Mouse (Mus musculus) intestine, postnatal 0 days (tissue): ENCODE measurements around the gene Esrrg. TPM values are rescaled to one million over a fixed set of nuclear protein-coding genes. Genes with fewer than 3 reads are reported as not detected.

Experiments used
- ATAC-seq: fragments of 200-750 bp; cut with Nextera tagmentation; 2 replicates; pipeline ENCODE4 v1.8.0; 2017; ENCODE audit warnings: mild to moderate bottlenecking, moderate TSS enrichment, moderate library complexity
- H3K27ac ChIP-seq: fragments of 300-500 bp; sonication (generic); 2 replicates; pipeline ENCODE4 v1.5.1; 2014; ENCODE audit warnings: mild to moderate bottlenecking, low read depth, low read length, moderate library complexity
- H3K27me3 ChIP-seq: fragments of 300-500 bp; sonication (generic); replicated peaks from 2 replicates; pipeline ENCODE4 v1.6.1; 2014; ENCODE audit warnings: low read length, mixed read lengths; ENCODE audit not compliant: control insufficient read depth, insufficient read depth
- H3K36me3 ChIP-seq: fragments of 300-500 bp; sonication (generic); 2 replicates; pipeline ENCODE4 v1.6.1; 2014; ENCODE audit warnings: mild to moderate bottlenecking, moderate library complexity; ENCODE audit not compliant: control insufficient read depth, insufficient read depth
- H3K4me1 ChIP-seq: fragments of 300-500 bp; sonication (generic); replicated peaks from 2 replicates; pipeline ENCODE4 v1.6.1; 2014; ENCODE audit warnings: antibody characterized with exemption, low read length, mixed read lengths; ENCODE audit not compliant: control insufficient read depth, insufficient read depth
- H3K4me2 ChIP-seq: fragments of 300-500 bp; sonication (generic); replicated peaks from 2 replicates; pipeline ENCODE4 v1.6.1; 2014; ENCODE audit warnings: low read depth, mild to moderate bottlenecking, moderate library complexity
- H3K4me3 ChIP-seq: fragments of 300-500 bp; sonication (generic); 2 replicates; pipeline ENCODE4 v1.5.1; 2014; ENCODE audit warnings: low read depth, low read length
- H3K9ac ChIP-seq: fragments of 300-500 bp; sonication (generic); 2 replicates; pipeline ENCODE4 v1.6.1; 2014; ENCODE audit warnings: mild to moderate bottlenecking, low read depth, low read length
- H3K9me3 ChIP-seq: fragments of 300-500 bp; sonication (generic); 2 replicates; pipeline ENCODE4 v1.6.1; 2016; ENCODE audit warnings: mixed run types; ENCODE audit not compliant: control insufficient read depth
- CTCF ChIP-seq: sonication (generic); IDR thresholded peaks from 2 replicates; pipeline ENCODE4 v1.5.1; 2016; ENCODE audit warnings: low read depth, mild to moderate bottlenecking, control low read depth, antibody characterized with exemption, moderate library complexity
- WGBS: fragments of 180-500 bp; shearing (Covaris S2); extraction: QIAGEN DNeasy Blood & Tissue Kit; methylation state at CpG from one replicate; pipeline ENCODE4 v1.1.7; 2014; 5-methylcytosine and 5-hydroxymethylcytosine counted together
- polyA plus RNA-seq: library from polyadenylated mRNA; unstranded; fragments of >200 nt; fragmentation: Nextera tagmentation; extraction: Ambion mirVana; gene quantifications from 2 replicates; pipeline ENCODE4 v1.2.1, GENCODE M21; 2015

Esrrg gene
- polyA plus RNA-seq, 1 experiment from 2014 or later = 1.2 TPM

DNA sequence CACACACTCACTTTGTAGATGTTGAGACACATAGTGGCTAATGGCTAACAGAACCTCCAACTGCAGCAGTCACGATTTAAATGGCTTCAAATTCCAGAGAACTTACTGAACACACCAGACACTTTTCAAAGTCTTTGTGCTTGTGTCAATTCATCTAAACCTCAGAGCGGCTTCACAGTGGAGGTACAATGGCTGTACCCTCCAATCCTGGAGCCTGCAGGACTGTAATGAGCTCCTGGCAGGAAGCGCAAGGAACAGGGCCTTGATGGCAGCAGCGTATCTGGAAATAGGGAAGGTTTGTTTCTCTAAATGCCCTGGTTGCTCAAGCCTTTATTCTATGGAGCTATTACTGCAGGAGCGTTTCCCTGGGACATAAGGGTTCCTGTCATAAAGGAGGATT, 63.9 kb downstream of the Esrrg start:
- Histone ChIP-seq H3K9ac (no peak overlapping the region), H3K36me3 (no peaks in the 10 kb centered on the region), H3K4me2 (no peak overlapping the region), H3K27ac (no peak overlapping the region), H3K4me1 (peaks cover 9% of the 10 kb centered on the region; the same call in 1 of the 2 replicates), H3K4me3 (no peak overlapping the region), H3K27me3 (no peaks in the 10 kb centered on the region), H3K9me3 (no peaks in the 10 kb centered on the region)
- no peak for ATAC-seq
- 75% methylated on average over 5 of the region's 5 CpGs for WGBS
- no peak for TF ChIP-seq CTCF

DNA sequence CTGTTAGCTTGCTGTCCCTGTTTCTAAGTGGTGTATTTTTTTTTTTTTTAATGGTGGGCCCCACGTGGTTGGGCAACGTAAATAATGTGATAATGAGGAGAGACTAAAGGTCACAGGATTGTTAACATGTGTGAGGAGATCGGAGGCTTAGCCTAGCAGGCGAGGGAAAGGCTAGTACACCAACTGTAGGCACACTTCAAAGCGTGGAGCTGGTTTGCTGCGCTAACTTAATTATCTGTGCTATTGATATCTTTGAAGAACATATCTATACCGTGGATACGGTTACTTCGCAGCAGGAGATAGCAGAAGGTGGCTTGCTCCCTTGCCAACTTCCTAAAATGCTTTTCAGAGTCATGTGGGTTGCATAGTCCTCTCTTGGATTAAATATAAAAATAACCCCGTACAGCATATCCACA, 66.2 kb downstream of the Esrrg start:
- Histone ChIP-seq H3K9me3 (no peaks in the 10 kb centered on the region), H3K4me3 (no peak overlapping the region), H3K27ac (no peak overlapping the region; the same call in 1 of the 2 replicates), H3K36me3 (no peaks in the 10 kb centered on the region), H3K4me2 (peak overlapping the region; percentile 10; the same call in 1 of the 2 replicates), H3K9ac (no peak overlapping the region), H3K4me1 (peaks cover 9% of the 10 kb centered on the region; the same call in 1 of the 2 replicates), H3K27me3 (no peaks in the 10 kb centered on the region)
- WGBS = 35% methylated on average over 10 of the region's 10 CpGs
- no peak for TF ChIP-seq CTCF
- ATAC-seq = peak; percentile 89

DNA sequence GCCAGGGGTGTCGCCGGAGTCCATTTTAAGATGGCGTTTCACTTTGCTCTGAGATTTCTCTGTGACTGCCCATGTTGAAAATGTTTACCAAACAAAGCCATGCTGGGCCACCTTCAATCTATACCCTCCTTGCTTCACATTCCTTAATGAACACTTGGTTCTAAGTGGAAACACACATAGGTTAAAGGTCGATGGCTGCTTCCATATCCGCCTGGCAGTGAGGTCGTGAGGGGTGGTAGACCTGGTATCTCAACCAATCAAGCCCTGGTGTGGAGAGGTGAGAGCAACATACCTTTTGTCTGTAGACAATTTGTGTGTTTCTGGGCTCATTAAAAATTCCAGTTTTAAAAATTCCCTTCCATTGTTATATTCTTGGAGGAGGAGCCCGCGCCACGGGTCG, 68.0 kb downstream of the Esrrg start:
- TF ChIP-seq CTCF = no peak
- no peak for ATAC-seq
- no peaks in the 10 kb centered on the region for H3K36me3 ChIP-seq
- no peak overlapping the region for H3K9ac ChIP-seq
- no peaks in the 10 kb centered on the region for H3K27me3 ChIP-seq
- H3K4me3 ChIP-seq = no peak overlapping the region
- H3K4me2 ChIP-seq = no peak overlapping the region
- no peaks in the 10 kb centered on the region for H3K9me3 ChIP-seq
- 84% methylated on average over 10 of the region's 10 CpGs for WGBS
- peaks cover 9% of the 10 kb centered on the region; the same call in 1 of the 2 replicates for H3K4me1 ChIP-seq
- no peak overlapping the region for H3K27ac ChIP-seq

DNA sequence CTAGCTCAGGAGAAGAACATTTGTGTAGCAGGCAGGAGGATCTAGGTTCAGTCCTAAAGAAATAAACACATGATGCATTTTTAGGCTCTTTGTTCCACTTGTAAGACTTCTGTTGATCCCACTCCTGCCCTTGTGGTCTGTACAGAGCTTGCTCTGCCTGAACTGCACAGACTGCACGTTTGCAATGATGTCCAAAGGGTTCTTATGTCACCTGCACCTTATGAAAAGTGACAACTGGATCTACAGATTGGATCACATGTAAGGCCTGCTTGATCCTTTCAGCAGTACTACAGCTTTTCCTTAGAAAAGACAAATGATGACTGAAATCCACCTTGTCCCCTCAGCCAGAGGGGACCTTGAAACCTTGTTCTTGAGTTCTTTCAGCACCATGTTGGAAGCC, 70.7 kb downstream of the Esrrg start:
- no peaks in the 10 kb centered on the region for H3K36me3 ChIP-seq
- ATAC-seq = no peak
- no peak overlapping the region for H3K9ac ChIP-seq
- no peaks in the 10 kb centered on the region for H3K27me3 ChIP-seq
- H3K4me3 ChIP-seq = no peak overlapping the region
- H3K9me3 ChIP-seq = no peaks in the 10 kb centered on the region
- 79% methylated on average over 1 of the region's 1 CpGs for WGBS
- H3K27ac ChIP-seq = no peak overlapping the region
- H3K4me1 ChIP-seq = 0 out of 2 replicates have a peak, but pooled peaks cover 2% of the 10 kb centered on the region
- no peak overlapping the region for H3K4me2 ChIP-seq
- TF ChIP-seq CTCF = no peak

DNA sequence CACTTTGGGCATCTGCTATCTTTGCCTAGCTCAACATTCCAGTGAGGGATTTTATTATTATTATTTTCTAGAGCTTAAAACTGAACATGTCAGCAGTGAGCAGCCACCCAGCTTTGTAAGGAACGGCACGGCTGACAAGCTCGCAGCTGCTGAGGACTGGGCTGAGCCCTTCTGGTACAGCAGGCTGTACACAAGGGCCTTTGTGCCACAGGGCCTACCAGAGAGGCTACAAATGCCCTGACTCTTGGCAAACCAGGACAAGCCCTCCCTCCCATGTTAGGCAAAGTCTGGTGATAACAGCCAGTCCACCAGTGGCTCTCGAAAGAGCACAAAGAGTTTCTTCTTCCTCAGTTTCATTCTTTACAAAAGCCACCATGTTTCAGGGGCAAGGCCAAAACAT, 75.9 kb downstream of the Esrrg start:
- no peak for ATAC-seq
- Histone ChIP-seq H3K4me1 (no peaks in the 10 kb centered on the region), H3K27ac (no peak overlapping the region), H3K4me2 (no peak overlapping the region), H3K4me3 (no peak overlapping the region), H3K9me3 (no peaks in the 10 kb centered on the region), H3K9ac (no peak overlapping the region), H3K36me3 (no peaks in the 10 kb centered on the region), H3K27me3 (no peaks in the 10 kb centered on the region)
- 84% methylated on average over 4 of the region's 4 CpGs for WGBS
- no peak for TF ChIP-seq CTCF

DNA sequence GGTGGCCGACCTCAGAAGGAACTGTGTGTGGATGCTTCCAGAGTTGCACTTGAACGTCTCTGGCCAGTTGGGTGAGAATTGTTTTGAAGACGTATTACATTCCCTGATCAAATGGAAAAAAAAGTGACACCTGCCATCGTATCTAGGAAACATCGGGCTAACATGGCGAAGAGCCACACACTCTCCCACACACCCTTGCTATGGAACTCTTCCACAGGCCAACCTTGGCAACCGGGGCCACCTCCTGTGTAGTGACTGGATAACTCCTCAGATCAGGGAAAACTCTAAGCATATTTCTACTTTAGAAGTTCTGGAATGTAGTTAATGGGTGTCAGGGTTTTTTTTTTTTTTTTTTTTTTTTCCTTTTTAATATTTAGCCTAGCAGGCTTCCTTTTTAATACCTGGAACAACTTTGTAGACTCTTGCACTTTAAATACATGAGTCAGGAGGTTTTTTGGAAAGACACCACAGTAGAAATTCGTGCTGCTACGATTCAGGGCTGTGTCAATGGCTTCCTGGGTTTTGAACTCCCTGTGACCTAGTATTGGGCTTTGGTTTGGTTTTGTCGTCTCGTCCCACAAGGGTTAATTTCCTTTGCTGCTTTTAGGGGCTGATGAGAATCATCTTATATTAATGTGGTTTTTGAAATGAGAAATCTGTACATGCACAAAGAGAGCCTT, 83.4 kb downstream of the Esrrg start:
- no peaks in the 10 kb centered on the region for H3K9me3 ChIP-seq
- 88% methylated on average over 11 of the region's 11 CpGs for WGBS

More for the DNA sequence above, 83.4 kb downstream of the Esrrg start:
- Histone ChIP-seq H3K4me3 (no peak overlapping the region), H3K4me1 (no peaks in the 10 kb centered on the region), H3K4me2 (no peak overlapping the region), H3K27ac (no peak overlapping the region), H3K36me3 (no peaks in the 10 kb centered on the region), H3K9ac (no peak overlapping the region), H3K27me3 (no peaks in the 10 kb centered on the region)
- no peak for ATAC-seq
- no peak for TF ChIP-seq CTCF
